Mouse (Mus musculus) thymus, postnatal 25 days (tissue): ENCODE data around the gene Derl3.
"Not testable (repeated sequence)": the region's sequence is repeated elsewhere in the genome, so short reads cannot be mapped to it uniquely, and the experiment has no call there.

Experiments
- DNase-seq: peaks from one replicate; pipeline ENCODE4 v3.0.0; 2022

The Derl3 gene

GRCm38 (mm10) chr10:75873543-75874170, 19.6 kb upstream of the Derl3 start:
- no peak for DNase-seq

- no peak for DNase-seq
These were observed 14.4 kb upstream of the Derl3 start for GRCm38 (mm10) chr10:75878836-75879235.

- no peak for DNase-seq
These were observed 12.9 kb upstream of the Derl3 start for GRCm38 (mm10) chr10:75880351-75880750.

GRCm38 (mm10) chr10:75880771-75881577, 12.2 kb upstream of the Derl3 start:
- no peak for DNase-seq

GRCm38 (mm10) chr10:75881578-75882432, 11.4 kb upstream of the Derl3 start:
- no peak for DNase-seq

GRCm38 (mm10) chr10:75882433-75883231, 10.6 kb upstream of the Derl3 start:
- DNase-seq = no peak

- peak; percentile 65 for DNase-seq
These were observed 10.0 kb upstream of the Derl3 start for GRCm38 (mm10) chr10:75883232-75883552.

- no peak for DNase-seq
These were observed 8.5 kb upstream of the Derl3 start for GRCm38 (mm10) chr10:75884742-75885141.

- not testable (repeated sequence) for DNase-seq
These were observed 5.7 kb upstream of the Derl3 start for GRCm38 (mm10) chr10:75887504-75887903.

GRCm38 (mm10) chr10:75889406-75890153, 3.6 kb upstream of the Derl3 start:
- DNase-seq = no peak

- no peak for DNase-seq
These were observed 1.4 kb downstream of the Derl3 start for GRCm38 (mm10) chr10:75894601-75895000.

- no peak for DNase-seq
These were observed 2.5 kb downstream of the Derl3 start for GRCm38 (mm10) chr10:75895730-75896129.

- no peak for DNase-seq
These were observed 3.0 kb downstream of the Derl3 start for GRCm38 (mm10) chr10:75896208-75896607.

- peak; percentile 40 for DNase-seq
These were observed 4.2 kb downstream of the Derl3 start for GRCm38 (mm10) chr10:75897373-75897772.

- no peak for DNase-seq
These were observed 4.9 kb downstream of the Derl3 start for GRCm38 (mm10) chr10:75898039-75898564.

GRCm38 (mm10) chr10:75898846-75899245, 5.6 kb downstream of the Derl3 start:
- DNase-seq = no peak

- no peak for DNase-seq
These were observed 11.2 kb downstream of the Derl3 start for GRCm38 (mm10) chr10:75904391-75904790.

GRCm38 (mm10) chr10:75906882-75907281, 13.7 kb downstream of the Derl3 start:
- no peak for DNase-seq

- no peak for DNase-seq
These were observed 17.5 kb downstream of the Derl3 start for GRCm38 (mm10) chr10:75910698-75911097.

GRCm38 (mm10) chr10:75913013-75913589, 19.9 kb downstream of the Derl3 start:
- DNase-seq = no peak

GRCm38 (mm10) chr10:75915557-75915956, 22.3 kb downstream of the Derl3 start:
- no peak for DNase-seq
